Mouse (Mus musculus) CD4-positive, CD25-positive, alpha-beta regulatory T cell, adult 4 months (primary cell): Measurements from ENCODE around the gene Itk. TPM values are rescaled to one million over a fixed set of nuclear protein-coding genes. Genes with fewer than 3 reads are reported as not detected.
A peak's percentile ranks its signal among the peaks of the same experiment; 100 is the strongest.

Experiments used
- ATAC-seq: one replicate; pipeline ENCODE4 v1.8.0; 2017
- polyA plus RNA-seq, 2 experiments: library from polyadenylated mRNA; unstranded; fragments of 100-300 nt; shearing (Covaris generic); gene quantifications; one replicate each; pipeline ENCODE4 v1.2.1; 2017

Itk gene
- polyA plus RNA-seq, 2 experiments from 2014 or later: 152 to 211 TPM

DNA sequence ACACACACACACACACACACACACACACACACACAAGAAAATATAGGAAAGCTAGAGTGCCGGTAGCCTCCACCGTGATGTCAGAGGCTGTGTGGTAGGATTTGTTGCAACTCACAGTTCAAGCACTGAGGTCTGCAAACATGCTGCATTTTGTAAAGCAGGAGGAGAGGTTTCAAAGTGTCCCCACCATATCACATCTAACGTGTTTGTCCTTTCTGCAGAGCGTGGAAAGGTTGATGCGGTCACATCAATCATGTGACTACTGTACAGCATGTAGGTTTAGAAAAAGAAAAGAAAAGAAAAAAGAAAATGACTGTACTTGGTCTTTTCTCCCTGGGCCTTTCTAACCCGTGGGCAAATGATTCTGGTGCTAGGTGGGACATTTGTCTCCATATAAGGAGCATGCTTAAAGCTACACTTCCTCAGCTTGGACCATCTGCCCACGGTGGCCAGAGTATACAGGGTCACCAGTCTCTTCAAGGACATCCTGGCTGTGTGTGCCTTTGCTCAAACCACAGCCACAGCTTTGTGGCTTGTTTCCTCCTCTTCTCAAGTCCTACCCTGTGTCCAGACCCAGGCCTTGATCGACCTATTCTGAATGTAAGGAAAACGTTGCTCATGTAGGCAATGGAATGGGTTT, 83.3 kb downstream of the Itk start:
- ATAC-seq: no peak

DNA sequence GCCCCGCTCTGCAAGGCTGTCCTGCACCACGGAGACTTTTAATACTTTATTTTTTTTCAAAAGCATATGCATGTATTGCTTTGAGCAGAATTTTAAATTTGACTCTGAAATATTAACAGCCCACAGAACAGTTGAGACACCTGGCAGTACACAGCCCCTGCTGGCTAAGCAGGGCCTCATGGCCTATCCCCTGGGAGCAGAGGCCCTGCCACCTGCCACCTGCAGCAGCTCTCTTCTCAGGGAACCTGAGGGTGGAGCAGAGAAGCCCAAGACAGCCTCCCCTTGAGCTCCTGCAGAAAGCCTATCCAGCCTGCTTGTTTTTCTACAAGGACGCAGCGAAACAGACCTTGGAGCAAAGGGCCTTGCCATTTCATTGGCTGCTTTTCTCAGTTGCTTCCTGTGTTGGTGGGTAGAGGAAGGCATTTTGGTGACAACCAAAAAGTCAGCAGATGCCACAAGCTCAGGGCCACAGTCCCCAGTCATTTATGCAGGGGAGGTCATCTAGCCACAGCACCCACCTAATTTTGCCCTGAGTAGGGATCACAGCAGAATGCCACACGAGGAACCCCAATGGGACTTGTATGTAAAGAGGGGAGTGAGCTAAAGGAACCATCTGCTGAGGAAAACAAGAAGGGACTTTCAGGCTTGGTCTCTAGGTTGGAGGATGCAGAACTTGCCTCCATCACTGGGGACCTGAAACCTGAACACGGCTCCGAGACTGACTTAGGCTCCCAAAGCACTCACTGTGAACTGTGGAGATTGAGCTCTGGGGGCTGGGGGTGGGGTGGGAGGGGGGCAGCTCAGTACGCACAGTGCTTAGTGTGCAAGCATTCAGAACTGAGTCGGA, 84.2 kb downstream of the Itk start:
- ATAC-seq: peak; percentile 31

DNA sequence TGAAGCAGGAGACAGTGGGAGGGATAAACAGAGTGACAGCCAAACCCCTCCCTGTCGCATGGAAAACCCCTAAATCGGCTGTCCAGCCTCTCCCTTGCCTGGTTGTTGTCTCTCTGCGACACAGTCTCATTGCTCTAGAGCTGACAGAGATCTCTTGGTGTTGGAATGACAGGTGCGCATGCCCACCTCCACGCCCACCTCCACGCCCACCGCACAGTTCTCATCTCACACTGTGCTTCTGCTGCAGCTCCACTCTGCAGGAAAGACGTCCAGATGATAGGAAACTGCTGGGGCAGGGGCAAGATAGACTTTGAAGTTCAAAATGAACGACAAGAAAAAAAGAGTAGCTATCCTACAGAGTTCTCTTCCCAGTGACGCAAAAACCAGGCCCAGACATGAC, 85.2 kb downstream of the Itk start:
- no peak for ATAC-seq

DNA sequence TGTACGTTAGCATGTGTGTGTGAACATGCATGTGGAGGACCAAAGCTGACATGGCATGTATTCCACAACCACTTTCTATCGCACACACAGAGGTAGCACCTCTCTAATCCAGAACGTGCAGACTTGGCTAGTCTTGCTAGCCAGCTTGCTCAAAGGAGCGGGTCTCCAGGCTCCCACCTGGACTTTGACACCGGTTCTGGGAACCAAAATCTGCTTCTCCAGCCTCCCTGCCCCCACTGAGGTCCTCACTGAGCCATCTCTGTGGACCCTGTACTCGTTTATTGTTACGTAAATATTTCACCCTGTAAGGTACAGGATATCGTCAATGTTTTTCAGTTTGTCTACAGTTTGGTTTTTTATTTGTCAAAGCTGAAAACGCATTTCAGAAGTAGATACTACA, 86.8 kb downstream of the Itk start:
- ATAC-seq: no peak

DNA sequence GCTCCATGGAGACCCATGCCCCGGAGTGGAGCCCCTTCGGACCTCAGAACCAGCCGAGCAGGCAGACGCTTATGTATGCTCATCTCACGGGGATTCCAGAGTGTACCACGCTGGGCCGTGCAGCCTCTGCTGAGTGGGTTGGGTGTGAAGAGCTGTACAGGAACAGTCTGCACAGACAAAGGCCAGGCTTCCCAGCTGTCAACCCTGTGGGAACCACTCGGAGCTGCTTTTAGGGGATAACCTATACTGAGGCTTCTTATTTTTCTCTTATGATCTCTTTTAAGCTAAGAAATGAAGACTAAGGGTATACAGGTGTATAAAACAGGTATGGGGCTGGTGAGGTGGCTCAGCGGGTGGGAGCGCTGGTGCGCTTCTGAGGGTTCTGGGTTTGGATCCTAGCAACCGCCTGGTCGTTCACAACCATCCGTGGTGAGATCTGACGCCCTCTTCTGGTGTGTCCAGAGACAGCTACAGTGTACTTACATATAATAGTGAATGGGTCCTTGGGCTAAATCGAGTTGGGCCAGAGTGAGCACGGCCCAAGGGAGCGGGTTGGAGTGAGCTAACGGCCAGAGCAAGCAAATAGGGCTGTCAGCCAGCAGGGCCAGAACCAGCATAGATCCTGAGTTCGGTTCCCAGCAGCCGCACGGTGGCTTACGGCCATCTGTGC, 87.6 kb downstream of the Itk start:
- ATAC-seq: no peak

DNA sequence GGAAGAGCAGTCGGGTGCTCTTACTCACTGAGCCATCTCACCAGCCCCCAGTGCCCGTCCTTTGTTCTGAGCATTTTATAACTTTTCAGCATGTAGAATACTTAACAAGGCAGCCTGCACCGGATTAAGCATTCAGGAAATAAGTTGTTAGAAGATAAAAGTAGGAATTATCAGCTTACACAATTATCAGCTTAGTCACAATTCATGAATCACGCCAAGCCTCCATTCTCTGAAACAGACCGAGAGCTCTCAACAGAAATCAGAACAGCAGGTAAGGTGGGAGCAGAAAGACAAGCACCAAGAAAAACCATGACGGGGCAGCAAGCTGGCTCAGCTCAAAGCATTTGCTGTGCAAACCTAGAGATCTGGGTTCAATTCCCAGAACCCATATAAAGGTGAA, 89.4 kb downstream of the Itk start:
- no peak for ATAC-seq

DNA sequence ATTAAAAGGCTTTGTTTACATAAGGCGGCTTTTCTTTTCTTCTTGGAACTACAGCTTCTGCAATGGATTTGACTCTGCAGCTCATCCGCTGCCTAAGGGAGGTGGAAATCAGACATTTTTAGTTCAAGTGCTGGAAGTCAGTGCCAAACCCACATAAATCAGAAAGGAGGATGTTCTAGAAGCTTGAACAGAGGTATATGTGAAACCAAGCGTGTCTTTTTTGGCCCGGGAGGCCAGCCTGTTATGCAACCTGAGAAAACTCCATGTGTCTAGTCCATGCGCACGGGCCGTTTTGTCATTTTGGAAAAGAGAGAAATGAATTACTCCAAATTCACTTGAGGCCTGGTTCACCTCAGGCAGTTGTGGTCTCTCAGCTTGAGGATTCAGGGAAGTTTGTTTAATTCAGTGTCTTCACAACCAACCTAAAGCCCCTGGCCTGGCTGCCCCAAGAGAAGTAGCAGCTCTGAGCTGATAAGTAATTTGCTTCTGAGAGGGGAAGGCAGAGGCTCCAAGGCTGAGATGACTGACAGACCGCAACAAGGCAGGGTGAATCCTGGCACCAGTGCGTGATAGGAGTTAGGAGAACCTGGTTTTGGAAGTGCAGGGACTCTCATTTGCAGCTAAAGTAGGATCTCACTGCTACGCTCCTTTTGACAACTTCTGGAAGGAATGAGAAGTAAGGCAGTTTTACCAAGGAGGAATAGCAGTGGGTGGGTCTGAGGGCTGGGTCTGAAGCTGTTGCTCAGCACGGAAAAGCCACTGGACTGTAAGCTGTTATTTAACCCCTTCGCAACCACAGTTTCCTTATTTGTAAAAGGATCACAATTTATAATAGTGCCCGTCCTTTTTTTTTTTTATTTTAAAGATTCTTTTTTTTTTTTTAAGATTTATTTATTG, 90.2 kb downstream of the Itk start:
- ATAC-seq: no peak

DNA sequence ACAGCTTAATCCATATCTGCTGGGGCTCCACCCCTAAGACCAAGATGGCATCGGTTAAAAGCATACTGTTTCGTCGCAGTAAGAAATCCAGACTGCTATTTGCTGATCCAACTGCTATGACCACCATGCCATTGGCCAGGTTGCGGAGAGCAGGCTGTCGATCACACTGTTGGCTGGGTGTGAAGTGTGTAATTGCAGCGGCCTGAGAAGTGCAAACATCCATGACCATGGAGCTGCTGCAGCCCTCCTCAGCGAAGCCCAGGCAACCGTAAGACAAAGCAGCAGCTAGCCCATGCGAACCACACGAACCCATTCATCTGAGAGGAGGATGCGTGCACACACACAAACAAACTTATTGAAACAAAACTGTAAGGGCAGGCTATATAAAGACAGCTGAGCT, 94.9 kb downstream of the Itk start:
- no peak for ATAC-seq

DNA sequence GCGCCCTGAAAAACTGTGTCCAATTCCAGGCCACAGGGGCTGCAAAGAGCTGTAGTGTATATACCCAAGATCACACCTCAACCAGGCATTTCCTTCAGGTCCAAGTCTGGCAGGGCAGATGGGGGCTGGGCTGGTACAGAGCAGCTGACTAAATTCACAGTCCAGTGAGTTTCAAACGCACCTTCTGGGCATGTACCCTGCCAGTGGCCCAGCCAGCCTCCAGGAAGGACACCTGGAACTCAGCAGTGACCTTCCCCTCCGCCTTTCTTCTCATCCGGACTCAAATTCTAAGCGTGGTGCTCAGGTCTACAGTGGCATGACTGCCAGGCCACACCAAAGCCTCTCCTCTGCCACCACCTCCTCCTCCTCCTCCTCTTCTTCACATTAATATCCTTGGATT, 95.8 kb downstream of the Itk start:
- ATAC-seq: no peak

DNA sequence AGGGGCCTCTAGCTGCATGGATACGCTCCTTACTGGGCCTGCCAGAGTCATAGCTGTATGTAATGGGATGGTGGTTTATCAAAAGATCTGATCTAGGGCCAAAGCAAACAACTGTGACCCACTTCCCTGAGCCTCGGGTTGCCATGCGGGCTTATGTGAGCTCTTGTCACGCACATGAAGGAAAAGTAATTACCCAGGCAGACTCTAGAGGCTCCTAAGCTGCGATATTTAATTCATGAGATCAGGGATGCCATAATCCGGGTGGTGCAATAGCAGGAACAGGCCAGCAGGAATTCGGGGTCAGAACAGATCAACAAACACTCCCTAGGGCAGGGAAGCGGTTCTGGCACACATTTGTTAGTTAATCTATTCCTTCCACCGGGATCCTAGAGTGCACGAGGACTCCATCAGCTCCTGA, 98.3 kb downstream of the Itk start:
- ATAC-seq: no peak

DNA sequence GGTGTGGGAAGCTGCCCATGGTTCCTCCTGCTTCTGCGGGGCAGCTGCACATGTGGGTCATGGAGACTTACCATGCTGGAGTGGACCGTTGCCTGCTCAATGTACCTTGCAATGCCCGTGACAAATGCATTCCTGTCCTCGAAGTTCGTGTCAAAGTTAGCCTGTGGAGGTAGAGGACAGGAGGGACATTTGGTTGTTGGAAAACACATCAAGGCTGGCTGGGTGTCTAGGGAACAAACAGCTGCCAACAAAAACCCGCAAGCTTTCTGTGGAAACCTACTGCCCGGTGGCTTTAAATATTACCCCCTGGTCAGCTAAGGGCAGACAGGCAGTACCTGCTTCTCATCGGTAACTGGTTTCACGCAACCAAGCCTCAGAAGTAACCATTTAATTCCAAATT, 99.8 kb downstream of the Itk start:
- ATAC-seq: no peak

DNA sequence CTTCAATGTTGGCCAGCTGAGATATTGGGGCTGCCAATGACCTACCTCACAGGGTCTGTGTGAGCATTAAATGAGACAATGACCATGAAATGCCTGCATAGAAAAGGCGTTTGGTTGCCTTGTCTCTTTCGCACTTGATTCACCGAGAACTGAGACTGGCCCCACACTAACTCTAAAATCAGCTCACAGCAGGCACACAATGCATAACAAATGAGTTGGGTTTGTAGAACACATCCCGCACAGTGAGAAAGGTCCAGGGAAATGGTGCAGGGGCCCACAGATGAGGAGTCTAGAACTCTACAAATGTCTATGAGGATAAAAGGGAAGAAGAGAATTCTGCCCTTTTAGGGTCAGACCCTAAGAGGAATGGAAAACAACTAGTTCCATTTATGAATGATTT, 100.3 kb downstream of the Itk start:
- no peak for ATAC-seq

DNA sequence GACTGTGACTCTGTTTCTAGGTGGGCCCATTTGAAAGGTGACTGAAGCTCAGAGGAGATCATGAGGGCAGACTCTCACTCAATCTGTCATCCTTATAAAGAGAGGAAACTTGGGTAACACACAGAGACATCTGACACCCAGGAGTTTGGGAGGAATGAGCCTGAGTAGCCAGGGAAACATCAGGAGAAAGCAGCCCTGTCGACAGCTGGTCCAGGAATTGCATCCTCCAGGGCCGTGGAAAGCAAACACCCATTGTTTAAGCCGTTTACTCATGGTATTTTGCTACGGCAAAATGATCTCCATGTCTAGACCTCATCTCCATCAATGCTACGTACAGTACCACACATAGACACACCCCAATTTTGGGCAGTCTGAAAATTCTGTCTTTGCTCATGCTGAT, 101.2 kb downstream of the Itk start:
- no peak for ATAC-seq

DNA sequence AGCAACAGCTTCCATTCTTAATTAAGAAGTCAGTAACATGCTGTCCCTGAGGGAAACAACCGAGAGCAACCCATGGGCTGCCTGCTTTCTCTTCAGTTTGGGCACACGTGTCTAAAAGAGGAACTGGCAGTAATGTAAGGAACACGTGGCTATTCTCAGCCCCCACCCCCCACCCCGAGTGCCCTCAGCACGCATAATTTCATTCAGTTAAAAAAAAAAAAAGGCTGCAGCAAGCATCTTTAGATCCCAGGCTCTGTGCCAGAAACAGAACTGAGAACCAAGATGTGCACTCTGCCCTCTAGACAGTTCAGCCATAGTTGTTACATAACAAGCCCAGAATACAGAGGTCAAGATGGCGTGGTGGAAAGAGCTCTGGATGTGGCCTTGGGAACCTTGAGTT, 102.5 kb downstream of the Itk start:
- no peak for ATAC-seq

DNA sequence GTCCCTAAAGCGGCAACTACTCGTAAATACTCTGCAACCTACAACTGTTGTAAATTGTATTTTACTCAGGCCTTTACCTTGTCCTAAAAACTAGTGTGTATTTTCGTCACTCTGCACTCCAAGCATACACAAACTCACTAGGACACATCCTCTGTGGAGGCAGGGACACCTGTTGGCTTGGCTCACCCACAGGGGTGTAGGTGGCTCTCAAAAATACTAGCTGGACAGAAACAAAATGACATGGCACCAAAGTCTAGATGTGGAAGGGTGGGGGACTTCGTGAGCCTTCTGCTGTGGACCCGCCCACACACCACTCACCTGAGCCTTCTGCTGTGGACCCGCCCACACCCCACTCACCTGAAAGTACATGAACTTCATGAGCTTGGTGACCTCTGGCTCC, 105.5 kb downstream of the Itk start:
- ATAC-seq: no peak

DNA sequence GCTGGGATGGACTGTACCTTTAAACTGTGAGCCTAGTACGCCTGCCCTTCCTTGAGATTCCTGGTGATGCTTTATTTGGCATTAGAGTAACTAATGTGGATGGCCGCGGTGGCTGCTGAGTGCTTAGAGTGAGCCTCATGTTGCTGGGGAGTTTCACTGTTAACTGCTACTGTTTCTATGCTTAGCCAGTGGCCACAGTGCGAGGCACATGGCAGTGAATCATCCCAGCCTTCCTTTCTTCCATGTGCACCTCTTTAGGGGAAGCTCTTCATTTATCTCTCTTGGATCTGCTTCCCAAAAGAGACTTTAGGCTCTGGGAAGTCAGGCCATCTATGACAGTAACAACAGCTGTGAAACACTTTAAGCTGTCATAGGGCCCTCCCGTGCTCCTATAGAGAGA, 106.7 kb downstream of the Itk start:
- ATAC-seq: no peak

DNA sequence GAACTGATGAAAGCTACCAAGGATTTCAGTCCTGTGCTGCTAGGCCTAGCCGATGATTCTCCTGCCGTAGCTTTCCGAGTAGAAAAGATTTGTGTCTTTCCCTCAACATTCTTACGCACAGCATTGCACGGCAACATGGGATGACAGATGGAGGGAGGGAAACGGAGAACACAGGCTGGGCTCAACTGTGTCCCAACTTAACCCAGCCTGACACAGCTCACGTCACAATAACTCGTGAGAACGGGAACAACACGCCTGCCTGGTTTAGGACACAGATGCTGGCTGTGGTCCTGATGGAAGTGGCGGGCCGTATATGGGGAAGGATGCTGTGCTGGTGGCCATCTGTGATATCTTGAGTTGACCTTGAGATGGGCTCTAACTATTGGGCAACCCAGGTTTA, 110.6 kb downstream of the Itk start:
- no peak for ATAC-seq

DNA sequence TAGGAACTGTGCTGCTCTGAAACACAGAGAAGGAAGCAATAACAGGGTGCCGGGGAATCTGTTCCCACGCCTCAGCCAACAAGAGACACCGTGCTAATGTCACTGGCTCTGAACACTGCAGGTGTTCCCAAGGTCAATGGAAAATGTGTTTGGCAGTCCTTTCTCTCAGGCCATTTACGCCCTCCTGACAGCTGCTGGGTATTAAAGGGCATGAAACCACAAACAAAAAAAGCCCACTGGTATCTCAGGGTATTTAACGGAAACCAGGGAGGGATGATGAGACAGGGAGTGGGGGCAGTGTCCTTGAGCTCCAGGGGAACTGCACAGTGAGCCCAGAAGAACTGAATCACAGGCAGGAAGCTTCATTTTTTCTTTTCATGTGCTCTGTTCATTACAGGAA, 111.2 kb downstream of the Itk start:
- ATAC-seq: no peak

DNA sequence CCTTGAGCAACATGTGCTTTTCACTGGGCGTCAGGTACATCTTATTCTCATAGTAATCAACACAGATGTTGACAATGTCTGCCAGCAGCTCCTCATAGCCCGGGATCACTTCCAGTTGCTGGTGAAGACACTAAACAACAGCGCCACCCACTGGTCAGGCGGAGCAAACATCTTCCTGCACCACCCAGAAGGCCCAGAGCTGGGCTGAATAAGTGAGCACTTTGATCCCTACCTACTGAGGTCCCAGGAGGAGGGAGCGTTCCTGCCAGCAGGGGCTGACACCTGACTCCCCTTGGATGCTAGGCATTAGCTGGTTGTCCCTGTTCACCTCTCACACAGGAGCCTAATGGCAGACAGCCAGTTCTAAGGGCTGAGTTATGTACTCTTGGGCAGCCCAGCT, 112.5 kb downstream of the Itk start:
- no peak for ATAC-seq

DNA sequence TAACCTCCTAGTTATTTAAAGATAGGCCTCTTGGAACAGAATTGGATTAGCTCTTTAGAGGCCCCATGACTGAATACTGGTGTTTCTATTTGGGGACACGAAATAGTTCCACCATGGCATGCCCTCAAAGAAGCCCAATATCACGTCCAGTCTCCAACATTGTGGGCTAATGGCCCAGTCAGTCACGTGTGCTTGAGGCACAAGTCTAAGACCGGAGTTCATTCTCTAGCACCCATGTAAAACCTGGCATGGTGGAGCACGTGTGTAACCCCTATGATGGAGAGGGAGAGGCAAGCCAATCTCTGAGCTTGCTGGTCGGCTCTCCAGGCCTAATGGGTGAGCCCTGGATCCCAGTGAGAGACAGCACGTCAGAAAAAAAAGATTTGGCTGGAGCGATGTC, 113.1 kb downstream of the Itk start:
- ATAC-seq: no peak

DNA sequence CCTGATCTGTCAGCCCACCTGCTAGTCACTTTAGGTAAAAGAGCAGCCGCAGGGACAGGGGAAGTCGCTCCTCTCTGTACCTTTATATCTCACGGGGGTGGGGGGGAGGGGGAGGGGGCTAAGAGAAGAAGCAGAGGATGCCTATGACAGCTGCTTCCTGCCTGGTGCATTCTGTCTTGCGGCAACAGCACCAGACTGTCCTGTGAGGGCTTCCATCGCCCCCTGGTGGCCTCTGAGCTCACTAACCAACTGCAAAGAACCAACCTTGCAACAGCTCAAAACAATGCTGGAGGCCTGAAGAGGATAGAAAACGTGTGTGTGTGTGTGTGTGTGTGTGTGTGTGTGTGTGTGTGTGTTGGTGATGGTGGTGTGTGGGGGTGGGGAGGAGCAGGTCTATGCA, 114.0 kb downstream of the Itk start:
- ATAC-seq: peak; percentile 96
